Mouse (Mus musculus) cerebral cortex, adult 2 months (tissue): ENCODE data around the gene Ankrd60.

Experiments
- WGBS: fragments of 180-500 bp; shearing (Covaris S2); methylation state at CpG from one replicate; pipeline ENCODE4 v1.1.7; 2018; 5-methylcytosine and 5-hydroxymethylcytosine counted together

Ankrd60 gene

GRCm38 (mm10) chr2:173577669-173578557 is at the start of gene Ankrd60:
Ankrd60 (minus strand) TSS chr2:173578365.
- WGBS = 8% methylated on average over 58 of the region's 58 CpGs

DNA sequence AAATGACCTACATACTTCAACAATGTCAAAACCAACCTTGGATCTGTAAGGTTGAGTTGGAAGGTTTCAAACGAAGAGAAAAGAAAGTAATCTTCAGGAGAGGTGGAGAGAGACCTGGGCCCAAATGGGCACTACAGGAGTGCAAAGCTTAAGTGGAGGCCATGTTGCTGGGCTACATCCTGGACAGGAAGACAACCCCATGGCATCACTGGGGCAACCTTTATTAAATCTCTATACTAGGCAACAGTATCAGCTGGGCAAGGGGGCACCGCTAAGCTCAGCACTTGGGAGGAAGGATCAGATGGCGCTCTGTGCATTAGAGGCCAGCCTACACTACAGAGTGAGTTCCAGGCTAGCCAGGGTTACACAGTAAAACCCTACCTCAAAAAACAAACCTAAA is 47.6 kb upstream of the Ankrd60 start:
- 93% methylated on average over 3 of the region's 3 CpGs for WGBS

- WGBS = 83% methylated on average over 7 of the region's 7 CpGs
Measured at GRCm38 (mm10) chr2:173624667-173625066, 46.5 kb upstream of the Ankrd60 start.

GRCm38 (mm10) chr2:173622173-173622601 is 44.0 kb upstream of the Ankrd60 start:
- WGBS = 71% methylated on average over 7 of the region's 7 CpGs

GRCm38 (mm10) chr2:173620645-173621044 is 42.5 kb upstream of the Ankrd60 start:
- WGBS = 94% methylated on average over 4 of the region's 4 CpGs

DNA sequence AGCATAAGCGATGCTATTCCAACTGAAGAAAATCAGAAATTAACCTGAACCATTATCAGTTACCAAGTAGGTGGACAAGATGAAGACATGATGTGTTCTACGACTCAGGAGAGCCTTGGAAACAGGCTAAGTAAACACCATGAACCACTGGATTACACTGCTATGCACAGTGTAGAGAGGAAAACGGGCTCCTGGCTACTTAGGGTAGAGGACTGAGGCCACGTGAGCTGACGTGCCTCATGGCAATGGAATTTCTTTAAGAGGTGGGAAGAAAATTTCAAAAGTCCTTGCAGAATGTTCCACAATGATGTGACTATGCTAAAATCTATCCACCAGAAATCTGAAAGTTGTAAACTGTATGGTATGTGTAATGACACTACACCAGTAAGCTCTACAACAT is 41.0 kb upstream of the Ankrd60 start:
- WGBS = 97% methylated on average over 5 of the region's 5 CpGs

DNA sequence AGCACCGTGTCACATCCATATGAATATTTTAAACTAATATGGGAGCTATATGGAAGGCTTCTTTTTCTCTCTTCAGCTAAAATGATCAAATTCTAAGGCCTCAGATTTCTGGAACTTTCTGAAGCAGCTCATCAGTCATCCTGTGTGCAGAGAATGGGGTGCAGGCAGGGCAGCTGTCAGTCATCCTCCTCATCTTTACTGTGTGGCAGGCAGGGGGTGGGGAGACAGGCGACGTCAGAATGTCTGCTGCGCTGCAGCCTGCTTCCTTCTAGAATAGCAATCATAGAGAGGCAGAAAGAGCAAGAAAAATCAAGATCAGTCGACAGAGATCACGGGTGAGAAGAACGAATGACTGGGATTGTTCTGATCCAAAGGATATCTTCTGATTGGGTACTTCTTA is 38.0 kb upstream of the Ankrd60 start:
- WGBS = 77% methylated on average over 7 of the region's 7 CpGs

GRCm38 (mm10) chr2:173615378-173616081 is 37.4 kb upstream of the Ankrd60 start:
- WGBS = 77% methylated on average over 11 of the region's 11 CpGs

- 77% methylated on average over 10 of the region's 10 CpGs for WGBS
Measured at GRCm38 (mm10) chr2:173608020-173608958, 30.1 kb upstream of the Ankrd60 start.

GRCm38 (mm10) chr2:173606415-173606804 is 28.2 kb upstream of the Ankrd60 start:
- WGBS = 89% methylated on average over 9 of the region's 9 CpGs

DNA sequence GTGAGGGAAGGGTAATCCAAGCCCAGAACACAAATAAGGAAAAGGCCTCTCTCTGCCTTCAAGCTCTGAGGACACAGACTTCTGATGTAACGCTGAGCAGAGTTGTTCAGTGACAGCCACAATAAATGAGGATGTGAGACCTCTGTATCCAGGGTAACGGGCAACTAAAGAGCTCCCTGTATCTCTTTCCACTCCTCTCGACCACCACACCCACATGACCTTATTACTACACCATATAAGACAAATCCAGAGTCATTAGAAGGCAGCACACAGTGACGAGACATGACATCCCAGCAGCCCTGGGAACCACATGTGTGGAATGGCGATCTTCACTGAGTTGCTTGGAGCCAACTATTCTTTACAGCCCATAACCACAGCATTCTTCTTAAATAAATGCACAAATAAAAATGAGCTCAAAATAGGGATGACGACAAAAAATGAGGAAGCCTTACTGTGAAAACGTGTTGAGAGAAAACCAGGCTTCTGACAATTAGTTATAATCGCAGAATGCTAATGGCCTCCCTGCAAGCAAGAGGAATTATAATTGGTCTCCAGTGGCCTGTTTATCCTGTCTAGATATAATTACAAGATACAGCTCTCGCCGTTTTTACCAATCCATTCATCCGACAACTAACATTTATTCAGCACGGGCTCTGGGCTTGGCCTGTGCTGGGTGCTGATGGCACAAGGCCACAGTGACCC is 27.7 kb upstream of the Ankrd60 start:
- WGBS = 74% methylated on average over 12 of the region's 12 CpGs

- 88% methylated on average over 1 of the region's 1 CpGs for WGBS
Measured at GRCm38 (mm10) chr2:173601861-173602260, 23.7 kb upstream of the Ankrd60 start.

DNA sequence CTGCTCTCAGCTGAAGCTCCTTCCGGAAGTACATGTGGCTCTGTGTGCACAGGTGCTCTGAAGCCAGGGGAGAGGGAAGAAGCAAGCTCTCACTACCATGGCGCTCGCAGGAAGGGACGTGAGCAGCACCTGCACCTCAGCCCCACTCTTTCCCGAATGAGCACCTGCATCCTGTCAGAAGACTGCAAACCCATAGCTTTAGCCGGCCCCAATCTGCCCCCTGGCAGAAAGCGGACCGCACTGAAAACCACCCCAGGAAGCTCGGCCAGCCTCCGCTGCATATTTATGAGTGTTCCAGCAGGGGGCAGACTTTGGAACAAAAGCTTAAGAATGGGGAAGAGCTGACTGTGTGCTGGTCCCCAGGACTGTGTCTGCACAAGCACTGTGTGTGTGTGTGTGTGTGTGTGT is 17.2 kb upstream of the Ankrd60 start:
- 70% methylated on average over 10 of the region's 10 CpGs for WGBS

- WGBS = 83% methylated on average over 11 of the region's 11 CpGs
Measured at GRCm38 (mm10) chr2:173594313-173595063, 16.3 kb upstream of the Ankrd60 start.

- WGBS = 85% methylated on average over 4 of the region's 4 CpGs
Measured at GRCm38 (mm10) chr2:173593841-173594240, 15.7 kb upstream of the Ankrd60 start.

DNA sequence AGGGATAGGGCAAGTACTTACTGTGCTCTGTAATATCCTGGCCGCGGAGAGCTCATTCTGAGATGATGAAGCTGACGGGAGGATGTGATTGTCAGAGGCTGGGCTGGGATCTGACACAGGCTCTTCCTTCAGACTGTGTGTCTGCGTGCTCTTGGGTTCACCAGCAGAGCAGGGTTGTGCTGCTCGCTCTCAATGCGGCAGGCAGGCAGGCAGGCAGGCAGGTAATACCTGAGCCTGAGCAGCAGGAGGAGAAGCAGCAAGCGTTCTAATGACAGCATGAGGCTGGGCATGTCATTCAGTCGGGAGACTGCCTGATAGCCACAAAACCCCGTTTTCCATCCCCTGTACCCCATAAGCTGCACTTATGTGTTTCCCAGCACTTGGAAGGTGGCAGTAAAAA is 14.6 kb upstream of the Ankrd60 start:
- 91% methylated on average over 9 of the region's 9 CpGs for WGBS

DNA sequence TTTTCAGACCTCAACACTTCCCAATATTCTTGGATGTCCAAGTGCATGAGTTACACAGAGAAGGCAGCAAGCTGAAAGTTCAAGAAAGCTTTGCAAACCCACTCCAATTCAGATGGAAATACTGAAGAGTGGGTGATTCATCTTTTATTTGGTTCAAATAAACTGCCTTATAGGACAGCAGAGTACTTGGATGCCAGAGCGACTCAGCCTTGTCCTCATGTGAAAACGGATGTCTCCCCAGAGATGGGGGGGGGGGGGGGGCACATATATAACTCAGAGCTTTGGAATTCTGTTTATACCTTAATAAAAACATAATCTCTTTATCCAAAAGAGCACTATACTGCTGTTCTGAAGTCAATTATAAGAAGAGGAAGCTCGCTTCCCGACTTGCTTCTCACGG is 9.2 kb upstream of the Ankrd60 start:
- 88% methylated on average over 5 of the region's 5 CpGs for WGBS

- 4% methylated on average over 68 of the region's 68 CpGs for whole genome bisulfite sequencing
Measured at GRCm38 (mm10) chr2:173586118-173586968, 8.2 kb upstream of the Ankrd60 start.

DNA sequence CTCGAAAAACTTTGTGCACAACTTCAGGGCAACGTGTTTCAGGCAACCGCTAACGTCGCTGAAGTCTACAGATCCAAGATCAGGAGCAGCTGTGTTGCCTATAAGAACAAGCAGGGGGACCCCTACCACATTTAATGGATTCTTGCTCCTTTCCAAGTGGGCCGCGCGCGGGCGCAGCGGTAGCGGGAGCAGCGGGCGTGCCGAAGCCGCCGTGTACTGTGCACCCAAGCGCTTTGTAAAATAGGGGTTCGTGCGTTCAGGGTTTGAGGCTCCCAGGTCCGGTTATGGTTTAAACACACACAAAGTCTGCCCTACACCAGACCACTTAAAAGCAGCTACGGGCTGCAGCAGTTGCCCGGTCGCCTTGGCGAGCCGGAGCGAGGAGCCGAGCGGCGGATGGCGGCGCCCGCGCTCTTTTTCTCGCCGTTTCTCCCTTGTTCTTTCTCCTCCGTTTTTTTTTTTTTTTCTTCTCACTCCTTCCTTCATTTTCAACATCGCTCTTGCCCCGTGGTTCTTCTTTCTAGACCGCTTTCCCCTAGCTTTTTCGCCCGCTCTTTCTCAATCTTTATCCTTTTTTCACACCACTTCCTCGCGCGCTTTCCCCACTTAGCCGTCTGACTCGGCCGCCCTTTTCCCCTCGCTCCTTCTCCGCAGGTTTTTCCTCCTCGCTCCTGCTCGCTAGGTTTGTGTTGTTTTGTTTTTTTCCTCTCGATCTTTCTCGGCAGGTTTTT is 7.4 kb upstream of the Ankrd60 start:
- WGBS = 13% methylated on average over 54 of the region's 54 CpGs
